ENCODE assay signal across 8 mouse cellular contexts in the genomic region with DNA sequence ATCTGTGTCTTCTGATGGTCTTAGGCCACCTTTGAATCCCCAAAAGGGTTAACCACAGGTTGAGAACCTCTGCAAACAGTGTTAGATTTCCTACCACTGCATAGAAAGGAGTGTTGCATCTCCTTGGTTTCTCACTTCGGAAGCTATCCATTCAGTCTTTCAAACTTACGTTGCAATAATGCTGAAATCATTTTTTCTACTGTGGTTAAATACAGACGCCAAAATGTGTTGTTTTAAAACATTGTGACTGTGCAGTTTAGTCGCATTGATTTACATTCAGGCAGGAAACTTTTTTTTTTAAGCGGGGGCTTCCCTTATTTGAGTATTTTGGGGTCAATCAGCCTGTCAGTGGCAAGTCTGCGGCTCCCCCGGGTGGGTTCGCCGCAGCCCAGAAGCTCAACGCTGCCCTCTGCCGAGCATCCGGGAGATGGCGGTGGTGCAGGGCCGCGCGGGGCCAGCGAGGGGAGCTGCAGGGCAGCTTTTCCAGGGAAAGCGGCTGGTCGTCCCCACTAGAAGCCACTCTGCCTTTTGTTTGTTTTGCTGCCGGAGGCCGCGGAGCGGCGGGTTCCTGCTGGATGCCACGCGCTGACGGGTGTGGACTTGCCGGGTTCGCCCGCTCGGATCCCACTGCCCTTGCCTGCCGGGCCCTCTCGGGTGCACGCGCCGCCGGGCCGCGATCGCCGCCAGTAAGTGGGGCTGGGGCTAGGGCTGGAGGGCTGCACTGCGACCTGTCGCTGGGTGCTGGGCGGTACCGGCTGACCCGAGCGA. TPM values are rescaled to one million over a fixed set of nuclear protein-coding genes. Genes with fewer than 3 reads are reported as not detected.
A peak's percentile ranks its signal among the peaks of the same experiment; 100 is the strongest.
DNase-seq lines count a peak whose midpoint lies in the region; ATAC-seq and TF ChIP-seq lines count a peak whose summit lies in the region.

No protein-coding gene starts in this region.

- DNase-seq in gastrocnemius, adult 2 months: peak; percentile 95
- peak; percentile 95 for DNase-seq in hindbrain, postnatal 0 days (ENCODE audit: low spot score)
- peak; percentile 73 to 91 for DNase-seq in left cerebral cortex, adult 8-10 months (ENCODE audit: low spot score in 2 of 2)
- DNase-seq in right cerebral cortex, adult 18-20 months: peak; percentile 92
- DNase-seq in urinary bladder, adult 2 months (ENCODE audit: low spot score): peak; percentile 84

- H3K4me3 ChIP-seq in gastrocnemius, adult 2 months: peak overlapping the region; percentile 90
- H3K4me3 ChIP-seq in hindbrain, postnatal 0 days (ENCODE audit: low read length): peak overlapping the region; percentile 98

- H3K4me1 ChIP-seq in hindbrain, postnatal 0 days (ENCODE audit: insufficient read depth, low read length): peaks cover 9% of the 10 kb centered on the region; the same call in 1 of the 2 replicates

- H3K9ac ChIP-seq in hindbrain, postnatal 0 days (replicated peaks; ENCODE audit: low read length): peak overlapping the region; percentile 95

- peak overlapping the region; percentile 96 for H3K27ac ChIP-seq in gastrocnemius, adult 2 months
- peak overlapping the region; percentile 96 for H3K27ac ChIP-seq in hindbrain, postnatal 0 days

- peak overlapping the region; percentile 82 for H3K4me2 ChIP-seq in hindbrain, postnatal 0 days (ENCODE audit: low read depth, low read length)

- 2% methylated on average over 47 of the region's 47 CpGs for WGBS in hindbrain, postnatal 0 days

- intact Hi-C loops in gastrocnemius, adult 2 months (cut with DNase I): loop anchor here (1.0 to 2.0 kb wide), 3 partner anchors 41 to 81 kb away; no protein-coding TSS in a partner anchor

- no peaks in the 10 kb centered on the region for H3K27me3 ChIP-seq in hindbrain, postnatal 0 days (ENCODE audit: insufficient read depth, low read length)

- no peaks in the 10 kb centered on the region for H3K9me3 ChIP-seq in hindbrain, postnatal 0 days (ENCODE audit: low read length)

- ATAC-seq in activated CD4-positive, CD25-positive, alpha-beta regulatory T cell, adult 4 months: peak; percentile 57
- peak; percentile 78 for ATAC-seq in common myeloid progenitor, adult 5-6 weeks (replicated peaks; ENCODE audit: low read depth, poor library complexity, severe bottlenecking)
- ATAC-seq in hindbrain, postnatal 0 days: peak; percentile 89
- peak; percentile 79 for ATAC-seq in megakaryocyte, adult 5-6 weeks (ENCODE audit: poor library complexity, severe bottlenecking)

- TF ChIP-seq CTCF in gastrocnemius, adult 2 months (IDR thresholded peaks at IDR 0.05): no peak; the same call in 1 of the 2 replicates
- TF ChIP-seq CTCF in hindbrain, postnatal 0 days (IDR thresholded peaks at IDR 0.05; ENCODE audit: low read depth): peak; percentile 97

- H3K36me3 ChIP-seq in hindbrain, postnatal 0 days (ENCODE audit: insufficient read depth, low read length): no peaks in the 10 kb centered on the region

RNA-seq across cellular contexts. Expression of a gene that starts 4.0 kb away (rescaled TPM):
- 1 to 10 TPM; 8.1 to 9.5 TPM for polyA plus RNA-seq in activated CD4-positive, CD25-positive, alpha-beta regulatory T cell, adult 4 months (2017; shearing (Covaris generic))
- 17.9 and 27.0 TPM in 2 replicates for total RNA-seq in common myeloid progenitor, adult 5-6 weeks (2017)
- 1 to 10 TPM; 5.0 to 6.4 TPM for total RNA-seq in gastrocnemius, adult 2 months (2021)
- 36.7 and 41.2 TPM in 2 replicates for total RNA-seq in hindbrain, postnatal 0 days (2014; rRNA removed)
- 29.3 and 35.2 TPM in 2 replicates for polyA plus RNA-seq in hindbrain, postnatal 0 days (2015; fragmentation: Nextera tagmentation; extraction: Ambion mirVana)
- total RNA-seq in left cerebral cortex, adult 8-10 months (2022): 10 to 100 TPM; 15.2 to 18.3 (median 16.6) TPM
- total RNA-seq in megakaryocyte, adult 5-6 weeks (2015): 3.4 and 6.2 TPM in 2 replicates
- total RNA-seq in megakaryocyte, adult 5-6 weeks (2017): 2.5 and 8.0 TPM in 2 replicates
- 18.2 and 20.5 TPM in 2 replicates for polyA plus RNA-seq in urinary bladder, adult 2 months (2012; rRNA removed)

RNA-seq across cellular contexts. Expression of a gene that starts 4.1 kb away (rescaled TPM):
- 10 to 100 TPM; 18.0 to 20.3 TPM for polyA plus RNA-seq in activated CD4-positive, CD25-positive, alpha-beta regulatory T cell, adult 4 months (2017; shearing (Covaris generic))
- 62.7 and 68.9 TPM in 2 replicates for total RNA-seq in common myeloid progenitor, adult 5-6 weeks (2017)
- total RNA-seq in gastrocnemius, adult 2 months (2021): 10 to 100 TPM; 43.3 to 49.0 TPM
- 107 and 109 TPM in 2 replicates for total RNA-seq in hindbrain, postnatal 0 days (2014; rRNA removed)
- 86.7 and 88.9 TPM in 2 replicates for polyA plus RNA-seq in hindbrain, postnatal 0 days (2015; fragmentation: Nextera tagmentation; extraction: Ambion mirVana)
- 100 to 1,000 TPM in 3 of 4 experiments, 10 to 100 TPM in 1; 99.4 to 119 (median 108) TPM for total RNA-seq in left cerebral cortex, adult 8-10 months (2022)
- 40.3 and 50.5 TPM in 2 replicates for total RNA-seq in megakaryocyte, adult 5-6 weeks (2015)
- total RNA-seq in megakaryocyte, adult 5-6 weeks (2017): 43.8 and 49.2 TPM in 2 replicates
- polyA plus RNA-seq in urinary bladder, adult 2 months (2012; rRNA removed): 80.0 and 81.1 TPM in 2 replicates

Comparison
In these comparisons a context has a peak if more than half of its experiments do, and no peak if none do; other contexts are left out.
1. Peak in every context shown above with its lines: DNase-seq, ATAC-seq, H3K4me3 ChIP-seq and H3K27ac ChIP-seq.